Mouse (Mus musculus) stomach, postnatal 0 days (tissue): ENCODE data around the gene Cdh26. TPM values are rescaled to one million over a fixed set of nuclear protein-coding genes. Genes with fewer than 3 reads are reported as not detected.
A peak's percentile ranks its signal among the peaks of the same experiment; 100 is the strongest.

ENCODE experiments used
- ATAC-seq: fragments of 200-750 bp; cut with Nextera tagmentation; 2 replicates; pipeline ENCODE4 v1.8.0; 2017; ENCODE audit not compliant: low FRiP score, low TSS enrichment
- DNase-seq: peaks from one replicate; pipeline ENCODE4 v3.0.0-alpha.2; 2016; ENCODE audit warnings: low spot score
- H3K27ac ChIP-seq: fragments of 300-500 bp; sonication (generic); replicated peaks from 2 replicates; pipeline ENCODE4 v1.5.1; 2014; ENCODE audit warnings: mild to moderate bottlenecking, control low read depth
- H3K27me3 ChIP-seq: fragments of 300-500 bp; sonication (generic); 2 replicates; pipeline ENCODE4 v1.6.1; 2014; ENCODE audit warnings: low read length; ENCODE audit not compliant: control insufficient read depth, insufficient read depth
- H3K36me3 ChIP-seq: fragments of 300-500 bp; sonication (generic); 2 replicates; pipeline ENCODE4 v1.6.1; 2014; ENCODE audit warnings: low read length, mixed read lengths; ENCODE audit not compliant: control insufficient read depth, insufficient read depth
- H3K4me1 ChIP-seq: fragments of 300-500 bp; sonication (generic); replicated peaks from 2 replicates; pipeline ENCODE4 v1.6.1; 2014; ENCODE audit warnings: antibody characterized with exemption; ENCODE audit not compliant: control insufficient read depth, insufficient read depth
- H3K4me2 ChIP-seq: fragments of 300-500 bp; sonication (generic); replicated peaks from 2 replicates; pipeline ENCODE4 v1.6.1; 2014; ENCODE audit warnings: low read depth, mild to moderate bottlenecking, control low read depth, moderate library complexity
- H3K4me3 ChIP-seq: fragments of 300-500 bp; sonication (generic); 2 replicates; pipeline ENCODE4 v1.5.1; 2014; ENCODE audit warnings: low read depth, low read length, control low read depth
- H3K9ac ChIP-seq: fragments of 300-500 bp; sonication (generic); 2 replicates; pipeline ENCODE4 v1.6.1; 2014; ENCODE audit warnings: mild to moderate bottlenecking, low read length, control low read depth, mixed read lengths
- H3K9me3 ChIP-seq: fragments of 300-500 bp; sonication (generic); 2 replicates; pipeline ENCODE4 v1.6.1; 2016; ENCODE audit warnings: low read length; ENCODE audit not compliant: control insufficient read depth
- CTCF ChIP-seq: IDR thresholded peaks from 2 replicates; pipeline ENCODE4 v1.5.1; 2016; ENCODE audit warnings: antibody characterized with exemption, low read depth, mild to moderate bottlenecking, moderate library complexity
- EP300 ChIP-seq: optimal IDR thresholded peaks from 2 replicates; pipeline ENCODE3; 2016; ENCODE audit warnings: antibody characterized with exemption
- WGBS: fragments of 180-500 bp; shearing (Covaris S2); extraction: QIAGEN DNeasy Blood & Tissue Kit; methylation state at CpG from one replicate; pipeline ENCODE4 v1.1.7; 2014; 5-methylcytosine and 5-hydroxymethylcytosine counted together
- polyA plus RNA-seq: library from polyadenylated mRNA; unstranded; fragments of >200 nt; fragmentation: Nextera tagmentation; extraction: Ambion mirVana; gene quantifications from 2 replicates; pipeline ENCODE4 v1.2.1, GENCODE M21; 2015

Gene Cdh26
- 0.38 and 0.39 TPM in 2 replicates for polyA plus RNA-seq

DNA sequence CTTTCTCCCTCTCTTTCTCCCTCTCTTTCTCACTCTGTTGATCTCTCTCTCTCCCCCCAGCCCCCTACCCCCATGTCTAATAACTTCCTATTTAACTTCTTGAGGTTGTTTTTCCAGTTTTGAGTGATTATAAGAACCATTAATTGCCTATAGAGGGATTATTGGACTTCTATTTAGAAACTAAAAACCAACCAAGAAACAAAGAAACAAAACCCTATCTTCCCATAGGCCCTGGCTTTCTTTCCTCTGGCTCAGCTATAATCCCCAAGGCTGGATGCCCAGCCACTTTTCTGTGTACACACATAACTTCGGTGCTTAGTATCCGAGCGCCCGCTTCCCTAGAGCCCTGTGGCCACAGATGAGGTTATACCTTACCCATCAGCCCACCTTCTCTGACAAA, at the start of gene Cdh26:
Cdh26 (plus strand) TSS at position 301 of the 400 bp plus-strand sequence.
- no peak within 1 kb of the TSS for H3K4me3 ChIP-seq
- DNase-seq = no peak
- no peak for TF ChIP-seq EP300
- no peak for TF ChIP-seq CTCF
- WGBS = 70% methylated on average over 4 of the region's 4 CpGs
- ATAC-seq = no peak
- no peak within 1 kb of the TSS for H3K27ac ChIP-seq
- H3K36me3 ChIP-seq = no peaks in the 10 kb centered on the region
- H3K9ac ChIP-seq = no peak within 1 kb of the TSS
- H3K4me1 ChIP-seq = no peaks in the 10 kb centered on the region
- H3K9me3 ChIP-seq = no peaks in the 10 kb centered on the region
- no peaks in the 10 kb centered on the region for H3K27me3 ChIP-seq
- no peak within 1 kb of the TSS for H3K4me2 ChIP-seq

DNA sequence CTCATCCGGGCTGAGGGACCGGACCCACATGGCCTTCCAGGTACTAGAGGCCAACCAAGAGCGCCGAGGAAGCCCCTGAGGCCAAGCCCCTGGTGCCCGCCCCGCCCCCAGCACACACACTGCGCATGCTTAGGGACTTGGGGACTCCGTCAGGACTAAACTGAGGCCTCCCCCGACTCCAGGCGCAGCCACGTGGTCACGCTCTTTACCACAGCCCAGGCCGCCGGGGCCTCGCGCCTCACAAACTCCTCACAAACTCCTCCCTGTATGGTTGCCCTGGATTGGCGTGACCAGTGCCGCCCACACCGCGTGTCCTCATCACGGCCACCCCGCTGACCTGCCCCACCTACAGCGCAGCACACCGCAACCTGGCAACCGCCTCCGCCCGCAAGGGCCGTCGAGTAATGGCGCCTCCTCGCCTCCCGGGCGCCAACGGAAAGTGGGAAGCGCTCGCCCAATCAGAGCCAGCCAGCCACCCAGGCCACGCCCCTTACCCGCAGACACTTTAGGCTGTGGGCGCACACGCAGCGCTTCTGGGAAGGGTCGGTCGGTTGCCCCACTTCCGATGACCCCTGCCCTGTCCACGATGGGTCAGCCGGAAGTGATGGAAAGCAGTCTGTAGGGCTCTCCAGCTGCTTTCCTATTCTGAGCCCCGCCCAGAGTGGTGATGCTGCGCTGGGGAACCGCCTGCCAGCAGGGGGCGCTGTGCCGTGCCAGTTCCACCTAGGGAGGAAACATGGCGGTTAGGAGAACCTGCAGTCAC, 23.1 kb upstream of the Cdh26 start, which contains the start of gene Sycp2:
Sycp2 (minus strand) TSS at position 633 of the 763 bp plus-strand sequence.
- no peaks in the 10 kb centered on the region for H3K27me3 ChIP-seq
- H3K27ac ChIP-seq = no peak within 1 kb of the TSS
- ATAC-seq = peak; percentile 60
- no peak within 1 kb of the TSS for H3K4me2 ChIP-seq
- no peaks in the 10 kb centered on the region for H3K9me3 ChIP-seq
- DNase-seq = no peak
- WGBS = 78% methylated on average over 52 of the region's 52 CpGs
- H3K4me1 ChIP-seq = no peaks in the 10 kb centered on the region
- no peaks in the 10 kb centered on the region for H3K36me3 ChIP-seq
- TF ChIP-seq CTCF (peak; percentile 44), EP300 (no peak)
- H3K9ac ChIP-seq = no peak within 1 kb of the TSS
- H3K4me3 ChIP-seq = no peak within 1 kb of the TSS

DNA sequence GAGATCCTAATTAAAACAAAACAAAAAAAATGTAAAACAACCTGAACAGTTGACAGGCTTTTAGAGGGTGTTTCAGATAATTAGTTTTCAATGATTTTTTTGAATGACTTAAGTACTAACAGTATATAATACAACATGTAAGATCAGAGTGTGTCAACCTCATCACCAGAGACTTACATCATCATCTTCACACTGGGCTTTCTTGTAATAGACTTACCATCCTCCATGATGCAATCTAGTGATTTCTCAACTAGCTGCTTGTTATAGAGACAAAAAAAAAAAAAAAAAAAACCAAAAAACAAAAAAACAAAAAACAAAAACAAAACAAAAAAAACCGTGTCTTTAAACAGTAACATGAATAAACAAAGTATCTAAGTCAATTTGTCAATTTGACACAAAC, 21.3 kb upstream of the Cdh26 start:
- ATAC-seq (no peak), DNase-seq (no peak)
- H3K9me3 ChIP-seq = no peaks in the 10 kb centered on the region
- TF ChIP-seq EP300 = no peak
- TF ChIP-seq CTCF = no peak
- H3K27ac ChIP-seq = no peak overlapping the region
- H3K9ac ChIP-seq = no peak overlapping the region
- WGBS = 24% methylated on average over 1 of the region's 1 CpGs
- no peak overlapping the region for H3K4me3 ChIP-seq
- H3K4me2 ChIP-seq = no peak overlapping the region
- H3K27me3 ChIP-seq = no peaks in the 10 kb centered on the region
- H3K4me1 ChIP-seq = peaks cover 3% of the 10 kb centered on the region; the same call in 1 of the 2 replicates
- H3K36me3 ChIP-seq = no peaks in the 10 kb centered on the region

DNA sequence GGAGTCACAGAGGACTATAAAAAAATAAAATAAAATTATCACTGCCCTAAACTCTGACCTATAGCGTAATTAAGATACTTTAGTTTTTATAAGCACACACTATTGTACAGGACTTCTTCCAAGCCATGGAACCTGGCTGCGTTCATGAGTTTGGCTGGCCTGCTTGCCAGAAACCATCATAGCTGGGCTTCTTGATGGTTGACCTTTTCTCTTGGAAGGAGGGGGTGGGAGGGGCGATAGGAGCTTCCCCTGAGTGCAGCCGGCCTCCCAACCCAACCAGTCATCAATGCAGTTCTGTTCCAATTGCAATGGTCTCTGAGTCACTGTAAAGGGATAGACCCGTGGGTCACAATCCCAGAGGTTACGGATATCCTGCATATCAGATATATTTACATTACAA, 20.0 kb upstream of the Cdh26 start:
- peaks cover 7% of the 10 kb centered on the region; the same call in 1 of the 2 replicates for H3K4me1 ChIP-seq
- no peaks in the 10 kb centered on the region for H3K27me3 ChIP-seq
- ATAC-seq (no peak), DNase-seq (no peak)
- H3K9ac ChIP-seq = no peak overlapping the region
- no peaks in the 10 kb centered on the region for H3K36me3 ChIP-seq
- H3K4me3 ChIP-seq = no peak overlapping the region
- TF ChIP-seq EP300 (no peak), CTCF (no peak)
- H3K4me2 ChIP-seq = no peak overlapping the region
- WGBS = 71% methylated on average over 6 of the region's 6 CpGs
- no peaks in the 10 kb centered on the region for H3K9me3 ChIP-seq
- H3K27ac ChIP-seq = no peak overlapping the region

DNA sequence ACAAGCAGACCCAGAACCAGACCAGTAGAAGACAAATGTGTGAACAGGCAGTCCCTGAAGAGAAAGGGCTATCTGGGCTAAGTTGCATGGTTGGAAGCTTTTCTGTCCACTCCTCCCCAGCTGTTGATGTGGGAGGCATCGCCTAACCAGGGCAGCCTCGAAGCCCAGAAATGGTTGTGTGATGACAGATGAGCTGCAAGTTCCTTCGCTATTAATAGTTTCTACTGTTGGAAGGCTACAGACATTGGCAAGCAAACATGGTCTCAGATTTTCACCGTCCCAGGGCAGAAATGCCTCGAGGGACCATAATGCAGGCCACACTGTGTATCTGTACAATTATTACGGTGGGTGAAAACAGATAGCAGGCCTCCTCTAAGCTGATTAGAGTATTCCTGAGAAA, 17.7 kb upstream of the Cdh26 start:
- H3K4me3 ChIP-seq = no peak overlapping the region
- H3K4me2 ChIP-seq = no peak overlapping the region; the same call in 1 of the 2 replicates
- DNase-seq (peak; percentile 13), ATAC-seq (no peak)
- no peaks in the 10 kb centered on the region for H3K36me3 ChIP-seq
- no peak overlapping the region for H3K27ac ChIP-seq
- TF ChIP-seq EP300 (no peak), CTCF (no peak)
- no peaks in the 10 kb centered on the region for H3K27me3 ChIP-seq
- no peak overlapping the region for H3K9ac ChIP-seq
- WGBS = 47% methylated on average over 6 of the region's 6 CpGs
- H3K4me1 ChIP-seq = peaks cover 7% of the 10 kb centered on the region; the same call in 1 of the 2 replicates
- no peaks in the 10 kb centered on the region for H3K9me3 ChIP-seq

DNA sequence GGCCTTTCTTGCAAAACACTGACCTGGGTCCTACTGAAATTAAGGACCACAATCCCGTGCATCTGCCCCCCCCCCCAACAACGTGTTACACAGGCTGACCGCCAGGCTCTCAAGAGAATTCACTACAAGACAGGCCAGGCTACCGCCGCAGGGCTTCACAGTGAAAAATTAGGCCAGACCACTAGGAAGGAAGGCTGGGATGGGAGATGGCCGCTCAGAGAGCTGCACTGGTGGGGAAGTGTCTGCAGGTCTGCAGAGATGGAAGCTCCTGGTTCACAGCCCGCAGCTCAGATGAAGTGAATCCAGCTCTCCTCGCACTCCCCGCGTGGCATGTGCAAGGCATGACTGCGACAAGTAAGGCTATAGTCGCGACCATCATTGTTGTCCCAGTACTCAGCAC, 17.2 kb upstream of the Cdh26 start:
- Histone ChIP-seq H3K9ac (no peak overlapping the region), H3K4me3 (peak overlapping the region; percentile 59), H3K27ac (no peak overlapping the region), H3K9me3 (no peaks in the 10 kb centered on the region), H3K4me1 (peaks cover 7% of the 10 kb centered on the region; the same call in 1 of the 2 replicates), H3K36me3 (no peaks in the 10 kb centered on the region), H3K4me2 (peak overlapping the region; percentile 95; the same call in 1 of the 2 replicates), H3K27me3 (no peaks in the 10 kb centered on the region)
- DNase-seq (peak; percentile 14), ATAC-seq (no peak)
- 66% methylated on average over 13 of the region's 13 CpGs for WGBS
- TF ChIP-seq CTCF = no peak
- no peak for TF ChIP-seq EP300
